Mouse (Mus musculus): ENCODE results near the gene AC153137.1. TPM values are rescaled to one million over a fixed set of nuclear protein-coding genes. Genes with fewer than 3 reads are reported as not detected.

Gene AC153137.1
- total RNA-seq, 2 experiments from 2014 or later, result not detected

Other genes with a start within 250 kb of the AC153137.1 start
- gene Phf3, start 104.0 kb downstream of the AC153137.1 start, total RNA-seq (2021), result 10 to 100 TPM; 78.3 to 85.5 TPM
- not detected for gene Lgsn, start 198.4 kb upstream of the AC153137.1 start, total RNA-seq (2021)
- gene 4931428L18Rik, start 244.7 kb upstream of the AC153137.1 start, total RNA-seq (2021), result not detected
- not detected for gene Pih1d3, start 244.9 kb upstream of the AC153137.1 start, total RNA-seq (2021)

All from adrenal gland, postnatal 36 days (tissue).